Mouse (Mus musculus) midbrain, postnatal 0 days (tissue): ENCODE measurements around the gene Tff1. TPM values are rescaled to one million over a fixed set of nuclear protein-coding genes. Genes with fewer than 3 reads are reported as not detected.

ENCODE experiments used
- ATAC-seq: fragments of 200-750 bp; cut with Nextera tagmentation; 2 replicates; pipeline ENCODE4 v1.8.0; 2017; ENCODE audit warnings: moderate number of reproducible peaks, mild to moderate bottlenecking, moderate TSS enrichment, moderate library complexity; ENCODE audit not compliant: low FRiP score
- DNase-seq: peaks from one replicate; pipeline ENCODE4 v3.0.0-alpha.2; 2015; ENCODE audit warnings: low spot score
- H3K27ac ChIP-seq: fragments of 300-500 bp; sonication (generic); 2 replicates; pipeline ENCODE4 v1.5.1; 2014; ENCODE audit warnings: low read depth, mild to moderate bottlenecking, low read length, mixed read lengths
- H3K27me3 ChIP-seq: fragments of 300-500 bp; sonication (generic); 2 replicates; pipeline ENCODE4 v1.6.1; 2014; ENCODE audit warnings: low read length, control low read depth, mixed read lengths; ENCODE audit not compliant: insufficient read depth
- H3K36me3 ChIP-seq: fragments of 300-500 bp; sonication (generic); 2 replicates; pipeline ENCODE4 v1.6.1; 2014; ENCODE audit warnings: low read length, control low read depth, mixed read lengths; ENCODE audit not compliant: insufficient read depth
- H3K4me1 ChIP-seq: fragments of 300-500 bp; sonication (generic); 2 replicates; pipeline ENCODE4 v1.6.1; 2014; ENCODE audit warnings: mild to moderate bottlenecking, control low read depth, antibody characterized with exemption, low read length, mixed read lengths; ENCODE audit not compliant: insufficient read depth
- H3K4me2 ChIP-seq: fragments of 300-500 bp; sonication (generic); 2 replicates; pipeline ENCODE4 v1.6.1; 2014; ENCODE audit warnings: low read depth, mild to moderate bottlenecking, low read length, mixed read lengths; ENCODE audit not compliant: poor library complexity, severe bottlenecking
- H3K4me3 ChIP-seq: fragments of 300-500 bp; sonication (generic); 2 replicates; pipeline ENCODE4 v1.5.1; 2014; ENCODE audit warnings: low read depth, mild to moderate bottlenecking, low read length, moderate library complexity
- H3K9ac ChIP-seq: fragments of 300-500 bp; sonication (generic); replicated peaks from 2 replicates; pipeline ENCODE4 v1.6.1; 2014; ENCODE audit warnings: mild to moderate bottlenecking, low read length, moderate library complexity, mixed read lengths; ENCODE audit not compliant: poor library complexity, severe bottlenecking
- H3K9me3 ChIP-seq: fragments of 300-500 bp; sonication (generic); 2 replicates; pipeline ENCODE4 v1.6.1; 2016; ENCODE audit warnings: low read length, control low read depth
- CTCF ChIP-seq: IDR thresholded peaks from 2 replicates; pipeline ENCODE4 v1.5.1; 2016; ENCODE audit warnings: antibody characterized with exemption, mild to moderate bottlenecking
- WGBS: fragments of 180-500 bp; shearing (Covaris S2); extraction: QIAGEN DNeasy Blood & Tissue Kit; methylation state at CpG from one replicate; pipeline ENCODE4 v1.1.7; 2014; 5-methylcytosine and 5-hydroxymethylcytosine counted together
- polyA plus RNA-seq: library from polyadenylated mRNA; unstranded; fragments of >200 nt; fragmentation: Nextera tagmentation; extraction: Ambion mirVana; gene quantifications from 2 replicates; pipeline ENCODE4 v1.2.1, GENCODE M21; 2015
- total RNA-seq: library from RNA; depleted of rRNA; stranded (reverse); fragments of >200 nt; gene quantifications from 2 replicates; pipeline ENCODE4 v1.2.3, GENCODE M21; 2014

Gene Tff1
- total and polyA plus RNA-seq, 2 experiments from 2014 or later = not detected

- WGBS = 22% methylated on average over 5 of the region's 5 CpGs
- no peaks in the 10 kb centered on the region for H3K4me1 ChIP-seq
Measured at GRCm38 (mm10) chr17:31152512-31152911, 12.6 kb downstream of the Tff1 start.

GRCm38 (mm10) chr17:31145998-31146397, 19.1 kb downstream of the Tff1 start:
- Histone ChIP-seq H3K36me3 (no peaks in the 10 kb centered on the region), H3K4me2 (no peak overlapping the region), H3K27ac (no peak overlapping the region), H3K27me3 (no peaks in the 10 kb centered on the region), H3K9me3 (no peaks in the 10 kb centered on the region), H3K4me3 (no peak overlapping the region), H3K9ac (no peak overlapping the region), H3K4me1 (no peaks in the 10 kb centered on the region)
- no peak for DNase-seq
- WGBS = 85% methylated on average over 9 of the region's 9 CpGs
- ATAC-seq = no peak
- no peak for TF ChIP-seq CTCF

More at GRCm38 (mm10) chr17:31152512-31152911, 12.6 kb downstream of the Tff1 start:
- H3K4me3 ChIP-seq = no peak overlapping the region
- H3K27me3 ChIP-seq = no peaks in the 10 kb centered on the region
- DNase-seq = no peak
- no peak overlapping the region for H3K4me2 ChIP-seq
- TF ChIP-seq CTCF = no peak
- H3K36me3 ChIP-seq = no peaks in the 10 kb centered on the region
- ATAC-seq = no peak
- H3K9ac ChIP-seq = no peak overlapping the region
- no peaks in the 10 kb centered on the region for H3K9me3 ChIP-seq
- no peak overlapping the region for H3K27ac ChIP-seq

GRCm38 (mm10) chr17:31144040-31145037, 20.7 kb downstream of the Tff1 start, which contains the start of gene Tff2:
Gene Tff2, minus strand, starts transcription at chr17:31144282.
- TF ChIP-seq CTCF = no peak
- Histone ChIP-seq H3K9me3 (no peaks in the 10 kb centered on the region), H3K36me3 (no peaks in the 10 kb centered on the region), H3K9ac (no peak within 1 kb of the TSS), H3K4me2 (no peak within 1 kb of the TSS), H3K27ac (no peak within 1 kb of the TSS), H3K4me1 (no peaks in the 10 kb centered on the region), H3K27me3 (no peaks in the 10 kb centered on the region), H3K4me3 (no peak within 1 kb of the TSS)
- WGBS = 67% methylated on average over 15 of the region's 15 CpGs
- ATAC-seq = no peak
- DNase-seq = peak; percentile 22

GRCm38 (mm10) chr17:31142116-31142515, 23.0 kb downstream of the Tff1 start:
- 89% methylated on average over 7 of the region's 7 CpGs for WGBS
- no peaks in the 10 kb centered on the region for H3K36me3 ChIP-seq
- no peak for TF ChIP-seq CTCF
- ATAC-seq = no peak
- DNase-seq = no peak
- no peak overlapping the region for H3K4me3 ChIP-seq
- no peaks in the 10 kb centered on the region for H3K4me1 ChIP-seq
- no peaks in the 10 kb centered on the region for H3K27me3 ChIP-seq
- H3K9ac ChIP-seq = no peak overlapping the region
- H3K4me2 ChIP-seq = no peak overlapping the region
- H3K9me3 ChIP-seq = no peaks in the 10 kb centered on the region
- H3K27ac ChIP-seq = no peak overlapping the region

GRCm38 (mm10) chr17:31138398-31138797, 26.7 kb downstream of the Tff1 start:
- WGBS = 22% methylated on average over 5 of the region's 5 CpGs

GRCm38 (mm10) chr17:31136821-31137220, 28.3 kb downstream of the Tff1 start:
- DNase-seq = no peak
- Histone ChIP-seq H3K27me3 (no peaks in the 10 kb centered on the region), H3K27ac (no peak overlapping the region), H3K9me3 (no peaks in the 10 kb centered on the region), H3K4me1 (no peaks in the 10 kb centered on the region), H3K9ac (no peak overlapping the region), H3K4me2 (no peak overlapping the region), H3K36me3 (no peaks in the 10 kb centered on the region), H3K4me3 (no peak overlapping the region)
- TF ChIP-seq CTCF = no peak
- no peak for ATAC-seq
- 95% methylated on average over 1 of the region's 1 CpGs for WGBS

More at GRCm38 (mm10) chr17:31138398-31138797, 26.7 kb downstream of the Tff1 start:
- no peaks in the 10 kb centered on the region for H3K9me3 ChIP-seq
- ATAC-seq (no peak), DNase-seq (peak; percentile 87)
- no peaks in the 10 kb centered on the region for H3K36me3 ChIP-seq
- no peaks in the 10 kb centered on the region for H3K27me3 ChIP-seq
- H3K4me1 ChIP-seq = no peaks in the 10 kb centered on the region
- peak; percentile 87 for TF ChIP-seq CTCF
- no peak overlapping the region for H3K9ac ChIP-seq
- no peak overlapping the region for H3K4me3 ChIP-seq
- no peak overlapping the region for H3K4me2 ChIP-seq
- H3K27ac ChIP-seq = no peak overlapping the region
